Mouse (Mus musculus) heart, postnatal 0 days (tissue): ENCODE data around the gene Rasgrp3. TPM values are rescaled to one million over a fixed set of nuclear protein-coding genes. Genes with fewer than 3 reads are reported as not detected.

Source experiments
- ATAC-seq: fragments of 200-750 bp; cut with Nextera tagmentation; 2 replicates; pipeline ENCODE4 v1.8.0; 2017; ENCODE audit warnings: low read depth, moderate number of reproducible peaks, moderate library complexity; ENCODE audit not compliant: insufficient read depth
- DNase-seq: peaks from one replicate; pipeline ENCODE4 v3.0.0-alpha.2; 2016; ENCODE audit warnings: low spot score
- H3K27ac ChIP-seq: fragments of 300-500 bp; sonication (generic); 2 replicates; pipeline ENCODE4 v1.5.1; 2014; ENCODE audit warnings: low read depth, mild to moderate bottlenecking
- H3K27me3 ChIP-seq: fragments of 300-500 bp; sonication (generic); 2 replicates; pipeline ENCODE4 v1.6.1; 2014; ENCODE audit warnings: low read length, mixed read lengths; ENCODE audit not compliant: control insufficient read depth, insufficient read depth
- H3K36me3 ChIP-seq: fragments of 300-500 bp; sonication (generic); replicated peaks from 2 replicates; pipeline ENCODE4 v1.6.1; 2014; ENCODE audit warnings: low read length, mixed read lengths; ENCODE audit not compliant: control insufficient read depth, insufficient read depth
- H3K4me1 ChIP-seq: fragments of 300-500 bp; sonication (generic); 2 replicates; pipeline ENCODE4 v1.6.1; 2014; ENCODE audit warnings: antibody characterized with exemption; ENCODE audit not compliant: control insufficient read depth, insufficient read depth
- H3K4me2 ChIP-seq: fragments of 300-500 bp; sonication (generic); 2 replicates; pipeline ENCODE4 v1.6.1; 2014; ENCODE audit warnings: low read depth, mild to moderate bottlenecking, low read length, moderate library complexity
- H3K4me3 ChIP-seq: fragments of 300-500 bp; sonication (generic); 2 replicates; pipeline ENCODE4 v1.5.1; 2014; ENCODE audit warnings: low read depth, low read length
- H3K9ac ChIP-seq: fragments of 300-500 bp; sonication (generic); replicated peaks from 2 replicates; pipeline ENCODE4 v1.6.1; 2014; ENCODE audit warnings: low read depth, low read length, mixed read lengths
- H3K9me3 ChIP-seq: fragments of 300-500 bp; sonication (generic); replicated peaks from 2 replicates; pipeline ENCODE4 v1.6.1; 2016; ENCODE audit warnings: low read length; ENCODE audit not compliant: control insufficient read depth
- CTCF ChIP-seq: IDR thresholded peaks from 2 replicates; pipeline ENCODE4 v1.5.1; 2016; ENCODE audit warnings: antibody characterized with exemption, control low read depth, low read depth
- EP300 ChIP-seq: IDR thresholded peaks from 2 replicates; pipeline ENCODE4 v1.6.1; 2016; ENCODE audit warnings: antibody characterized with exemption, low read depth
- WGBS: fragments of 180-500 bp; shearing (Covaris S2); extraction: QIAGEN DNeasy Blood & Tissue Kit; methylation state at CpG from one replicate; pipeline ENCODE4 v1.1.7; 2014; 5-methylcytosine and 5-hydroxymethylcytosine counted together
- polyA plus RNA-seq: library from polyadenylated mRNA; unstranded; fragments of >200 nt; fragmentation: Nextera tagmentation; extraction: Ambion mirVana; gene quantifications from 2 replicates; pipeline ENCODE4 v1.2.1, GENCODE M21; 2015
- total RNA-seq: library from RNA; depleted of rRNA; stranded (reverse); fragments of >200 nt; gene quantifications from 2 replicates; pipeline ENCODE4 v1.2.3, GENCODE M21; 2014; ENCODE audit warnings: low replicate concordance

Rasgrp3 gene
- total and polyA plus RNA-seq, 2 experiments from 2014 or later, result 17.2 to 23.5 TPM

GRCm38 (mm10) chr17:75522347-75523065, 86.8 kb downstream of the Rasgrp3 start:
- ATAC-seq (peak; percentile 55; the same call in 1 of the 2 replicates), DNase-seq (no peak)
- 0 out of 2 replicates have a peak, but pooled peaks cover 5% of the 10 kb centered on the region for H3K36me3 ChIP-seq
- no peaks in the 10 kb centered on the region for H3K9me3 ChIP-seq
- 0 out of 2 replicates have a peak, but pooled peaks cover 6% of the 10 kb centered on the region for H3K4me1 ChIP-seq
- H3K27me3 ChIP-seq, result no peaks in the 10 kb centered on the region
- H3K9ac ChIP-seq, result no peak overlapping the region
- no peak overlapping the region for H3K4me3 ChIP-seq
- TF ChIP-seq EP300 (no peak), CTCF (no peak)
- 40% methylated on average over 9 of the region's 9 CpGs for WGBS
- H3K4me2 ChIP-seq, result no peak overlapping the region
- no peak overlapping the region for H3K27ac ChIP-seq

- Histone ChIP-seq H3K27ac (no peak overlapping the region), H3K4me2 (no peak overlapping the region), H3K27me3 (no peaks in the 10 kb centered on the region), H3K9me3 (no peaks in the 10 kb centered on the region), H3K4me3 (no peak overlapping the region), H3K36me3 (0 out of 2 replicates have a peak, but pooled peaks cover 5% of the 10 kb centered on the region), H3K9ac (no peak overlapping the region), H3K4me1 (0 out of 2 replicates have a peak, but pooled peaks cover 6% of the 10 kb centered on the region)
- DNase-seq, result no peak
- no peak for TF ChIP-seq EP300
- no peak for TF ChIP-seq CTCF
- WGBS, result 58% methylated on average over 3 of the region's 3 CpGs
- no peak for ATAC-seq
Measured at GRCm38 (mm10) chr17:75523812-75524211, 88.1 kb downstream of the Rasgrp3 start.

- Histone ChIP-seq H3K9me3 (no peaks in the 10 kb centered on the region), H3K36me3 (0 out of 2 replicates have a peak, but pooled peaks cover 5% of the 10 kb centered on the region), H3K4me1 (no peaks in the 10 kb centered on the region), H3K9ac (no peak overlapping the region), H3K27ac (no peak overlapping the region), H3K27me3 (no peaks in the 10 kb centered on the region), H3K4me2 (no peak overlapping the region), H3K4me3 (no peak overlapping the region)
- ATAC-seq, result no peak
- TF ChIP-seq CTCF (no peak), EP300 (no peak)
- 97% methylated on average over 1 of the region's 1 CpGs for WGBS
- DNase-seq, result no peak
Measured at GRCm38 (mm10) chr17:75526411-75526810, 90.7 kb downstream of the Rasgrp3 start.

DNA sequence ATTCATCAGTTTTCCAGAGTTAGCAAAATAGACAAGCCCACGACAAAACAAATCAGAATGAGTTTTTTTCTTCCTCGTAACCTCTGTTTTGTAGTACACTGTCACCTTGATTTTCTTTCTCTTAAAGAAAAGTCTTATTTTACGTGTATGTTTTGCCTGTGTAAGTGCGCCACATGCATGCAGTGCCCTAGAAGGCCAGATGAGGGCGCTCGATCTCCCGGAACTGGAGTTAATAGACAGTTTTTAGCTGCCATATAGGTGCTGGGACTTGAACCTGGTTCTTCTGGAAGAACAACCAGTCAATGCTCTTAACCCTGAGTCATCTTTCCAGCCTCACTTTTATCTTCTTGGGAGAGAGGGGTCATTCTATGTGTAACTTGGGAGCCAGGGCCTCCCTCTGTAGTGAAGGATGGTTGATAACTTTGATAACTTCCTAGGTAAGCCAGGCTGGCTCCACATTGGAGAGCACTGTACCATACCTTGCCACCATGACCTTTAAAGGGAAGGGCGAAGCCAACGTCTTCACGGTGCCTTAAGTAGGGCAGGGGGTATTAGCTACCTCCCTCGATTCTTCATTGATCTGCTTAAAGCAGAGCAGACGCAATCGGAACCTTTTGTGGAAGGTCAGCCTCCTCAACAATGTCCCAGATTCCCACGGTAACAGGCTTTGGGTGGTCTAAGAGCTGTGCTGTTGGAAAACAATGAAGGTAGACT, 93.7 kb downstream of the Rasgrp3 start:
- H3K27me3 ChIP-seq, result no peaks in the 10 kb centered on the region
- no peak overlapping the region for H3K9ac ChIP-seq
- DNase-seq (no peak), ATAC-seq (no peak)
- H3K4me1 ChIP-seq, result no peaks in the 10 kb centered on the region
- H3K27ac ChIP-seq, result no peak overlapping the region
- H3K4me3 ChIP-seq, result no peak overlapping the region
- WGBS, result 92% methylated on average over 14 of the region's 14 CpGs
- H3K9me3 ChIP-seq, result no peaks in the 10 kb centered on the region
- no peak for TF ChIP-seq EP300
- no peak for TF ChIP-seq CTCF
- no peak overlapping the region for H3K4me2 ChIP-seq
- H3K36me3 ChIP-seq, result 0 out of 2 replicates have a peak, but pooled peaks cover 5% of the 10 kb centered on the region

DNA sequence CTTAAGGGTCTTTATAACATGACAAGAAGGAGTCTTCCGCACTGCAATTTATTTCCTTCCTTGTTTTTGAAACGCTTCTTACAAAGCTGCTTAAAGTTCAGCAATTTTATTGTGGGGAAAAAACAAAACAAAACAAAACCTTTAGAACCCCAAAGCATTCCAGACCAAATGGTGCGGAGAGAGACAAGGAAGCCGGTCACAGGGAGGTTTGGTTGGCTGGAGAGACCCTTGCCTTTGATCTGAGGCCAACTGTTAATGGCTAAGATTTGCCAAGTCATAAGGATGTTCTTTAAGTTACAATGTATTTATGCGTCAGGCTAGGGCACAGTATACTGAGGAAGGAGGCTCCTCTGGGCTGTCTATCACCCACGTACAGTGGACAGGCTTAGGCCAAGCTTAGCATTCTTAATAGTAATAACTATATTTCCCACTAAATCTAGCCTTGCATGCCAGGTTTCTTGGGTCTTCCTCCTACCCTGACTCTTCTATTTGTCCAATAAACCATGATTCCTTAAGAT, 96.8 kb downstream of the Rasgrp3 start:
- WGBS, result 84% methylated on average over 6 of the region's 6 CpGs
- TF ChIP-seq EP300, result no peak
- TF ChIP-seq CTCF, result no peak
- H3K4me1 ChIP-seq, result no peaks in the 10 kb centered on the region
- no peak overlapping the region for H3K4me2 ChIP-seq
- no peaks in the 10 kb centered on the region for H3K27me3 ChIP-seq
- peaks cover 8% of the 10 kb centered on the region for H3K36me3 ChIP-seq
- H3K9ac ChIP-seq, result no peak overlapping the region
- DNase-seq, result no peak
- no peak for ATAC-seq
- H3K27ac ChIP-seq, result no peak overlapping the region
- H3K4me3 ChIP-seq, result no peak overlapping the region
- H3K9me3 ChIP-seq, result no peaks in the 10 kb centered on the region
